Mouse (Mus musculus) heart, embryonic 14.5 days (tissue): ENCODE data around the gene Zfand6. TPM values are rescaled to one million over a fixed set of nuclear protein-coding genes. Genes with fewer than 3 reads are reported as not detected.

ENCODE experiments used
- ATAC-seq: fragments of 200-750 bp; cut with Nextera tagmentation; 2 replicates; pipeline ENCODE4 v1.8.0; 2017; ENCODE audit warnings: low read depth, moderate TSS enrichment; ENCODE audit not compliant: insufficient number of reproducible peaks, insufficient read depth, low FRiP score
- H3K27ac ChIP-seq, 2 experiments: fragments of 200-500 bp in 1 of 2; fragments of 300-500 bp in 1 of 2; sonication (generic) in 1 of 2; replicated peaks in 1 of 2; 2 replicates each; pipeline ENCODE4 v1.5.1; 2012 to 2014; ENCODE audit warnings: low read depth in 2 of 2, low read length in 2 of 2, control low read depth in 1 of 2, mild to moderate bottlenecking in 1 of 2, mixed read lengths in 1 of 2; ENCODE audit not compliant: control insufficient read depth in 1 of 2, insufficient read depth in 1 of 2
- H3K27me3 ChIP-seq: fragments of 300-500 bp; sonication (generic); 2 replicates; pipeline ENCODE4 v1.6.1; 2014; ENCODE audit warnings: mild to moderate bottlenecking, low read length, control low read depth; ENCODE audit not compliant: control insufficient read depth, insufficient read depth
- H3K36me3 ChIP-seq: fragments of 300-500 bp; sonication (generic); 2 replicates; pipeline ENCODE4 v1.6.1; 2014; ENCODE audit warnings: mild to moderate bottlenecking, control low read depth, low read length, mixed read lengths; ENCODE audit not compliant: control insufficient read depth, insufficient read depth
- H3K4me1 ChIP-seq, 2 experiments: fragments of 200-500 bp in 1 of 2; fragments of 300-500 bp in 1 of 2; sonication (generic) in 1 of 2; 2 replicates each; pipeline ENCODE4 v1.6.1; 2012 to 2014; ENCODE audit warnings: low read length in 2 of 2, control low read depth in 1 of 2, mixed read lengths in 1 of 2; ENCODE audit not compliant: control insufficient read depth in 2 of 2, insufficient read depth in 2 of 2
- H3K4me2 ChIP-seq: fragments of 300-500 bp; sonication (generic); 2 replicates; pipeline ENCODE4 v1.6.1; 2014; ENCODE audit warnings: mild to moderate bottlenecking, low read length
- H3K4me3 ChIP-seq, 2 experiments: fragments of 200-500 bp in 1 of 2; fragments of 300-500 bp in 1 of 2; sonication (generic) in 1 of 2; 2 replicates each; pipeline ENCODE4 v1.5.1; 2012 to 2014; ENCODE audit warnings: low read length in 2 of 2, mild to moderate bottlenecking in 2 of 2, control low read depth in 1 of 2, low read depth in 1 of 2, moderate library complexity in 1 of 2; ENCODE audit not compliant: control insufficient read depth in 1 of 2, insufficient read depth in 1 of 2
- H3K9ac ChIP-seq: fragments of 300-500 bp; sonication (generic); 2 replicates; pipeline ENCODE4 v1.6.1; 2014; ENCODE audit warnings: mild to moderate bottlenecking, low read length
- H3K9me3 ChIP-seq: fragments of 300-500 bp; sonication (generic); 2 replicates; pipeline ENCODE4 v1.6.1; 2016; ENCODE audit warnings: low read length, control low read depth; ENCODE audit not compliant: control insufficient read depth
- WGBS: fragments of 180-500 bp; shearing (Covaris S2); extraction: QIAGEN DNeasy Blood & Tissue Kit; methylation state at CpG from one replicate; pipeline ENCODE4 v1.1.7; 2014; 5-methylcytosine and 5-hydroxymethylcytosine counted together
- polyA plus RNA-seq: library from polyadenylated mRNA; unstranded; fragments of >200 nt; fragmentation: Nextera tagmentation; extraction: Ambion mirVana; gene quantifications from 2 replicates; pipeline ENCODE4 v1.2.1, GENCODE M21; 2014

The Zfand6 gene
- polyA plus RNA-seq, 1 experiment from 2014 or later = 168 TPM

DNA sequence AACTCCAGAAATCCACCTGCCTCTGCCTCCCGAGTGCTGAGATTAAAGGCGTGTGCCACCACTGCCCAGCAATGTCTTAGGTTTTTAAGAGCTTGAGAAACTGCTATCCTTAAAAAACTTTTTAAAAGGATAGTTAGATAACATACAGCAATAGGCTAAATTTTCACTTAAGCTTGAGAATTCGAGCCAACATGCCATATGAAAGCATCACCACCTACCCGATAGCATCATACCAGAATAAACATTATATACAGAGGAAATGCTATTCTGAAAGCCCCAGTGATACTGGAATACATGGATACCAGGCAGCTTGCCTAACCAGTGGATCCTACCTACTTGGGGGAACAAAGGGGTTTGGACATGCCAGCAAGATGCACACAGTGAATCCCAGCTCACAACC, 66.0 kb downstream of the Zfand6 start:
- Histone ChIP-seq H3K27me3 (no peaks in the 10 kb centered on the region), H3K9me3 (no peaks in the 10 kb centered on the region), H3K4me2 (no peak overlapping the region), H3K27ac (no peak overlapping the region), H3K9ac (no peak overlapping the region), H3K36me3 (peaks cover 37% of the 10 kb centered on the region), H3K4me3 (no peak overlapping the region), H3K4me1 (no peaks in the 10 kb centered on the region)
- no peak for ATAC-seq
- WGBS = 96% methylated on average over 4 of the region's 4 CpGs

DNA sequence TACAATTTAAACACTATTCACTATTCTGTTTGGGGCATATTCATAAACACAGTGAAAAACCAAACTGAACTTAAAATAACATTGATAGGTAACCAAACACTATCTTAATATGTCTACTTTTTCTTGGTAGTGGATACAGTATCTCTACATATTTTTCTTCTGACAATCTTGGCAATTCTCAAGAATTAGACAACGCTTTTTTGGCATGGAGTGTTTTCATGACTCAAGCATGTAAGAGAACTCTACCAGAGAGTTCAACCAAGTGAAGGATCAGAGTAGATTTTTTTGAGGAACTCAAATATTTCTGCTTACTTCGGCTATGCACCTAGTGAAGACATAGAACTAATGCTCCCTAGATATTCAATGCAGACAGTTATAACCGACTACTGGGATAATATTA, 68.8 kb downstream of the Zfand6 start:
- Histone ChIP-seq H3K27me3 (no peaks in the 10 kb centered on the region), H3K4me2 (no peak overlapping the region), H3K4me3 (no peak overlapping the region), H3K27ac (no peak overlapping the region), H3K9me3 (no peaks in the 10 kb centered on the region), H3K36me3 (peaks cover 62% of the 10 kb centered on the region), H3K4me1 (no peaks in the 10 kb centered on the region), H3K9ac (no peak overlapping the region)
- no peak for ATAC-seq
- WGBS = 91% methylated on average over 3 of the region's 3 CpGs

DNA sequence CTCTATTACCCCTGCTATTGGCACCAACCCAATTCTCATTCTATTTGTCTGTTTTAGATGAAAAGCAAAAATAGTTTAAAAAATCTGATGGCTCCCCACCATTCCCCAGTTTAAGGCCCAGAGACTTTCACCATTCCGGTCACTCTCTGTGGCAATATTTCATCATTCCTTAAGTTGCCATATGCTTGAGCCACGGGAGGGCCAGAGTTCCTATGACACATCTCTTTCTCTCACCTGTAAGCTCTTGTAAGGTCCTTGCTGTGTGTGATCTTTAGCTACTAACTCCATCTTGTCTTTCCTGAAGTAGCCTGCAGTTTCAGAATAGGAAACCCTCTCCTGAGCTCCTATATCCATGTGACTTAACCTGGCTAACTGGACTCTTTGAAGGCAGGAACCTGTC, 70.8 kb downstream of the Zfand6 start:
- no peaks in the 10 kb centered on the region for H3K9me3 ChIP-seq
- ATAC-seq = no peak
- H3K4me3 ChIP-seq = no peak overlapping the region
- no peaks in the 10 kb centered on the region for H3K27me3 ChIP-seq
- H3K27ac ChIP-seq = no peak overlapping the region
- H3K4me1 ChIP-seq = no peaks in the 10 kb centered on the region
- 77% methylated on average over 2 of the region's 2 CpGs for WGBS
- no peak overlapping the region for H3K4me2 ChIP-seq
- H3K9ac ChIP-seq = no peak overlapping the region
- H3K36me3 ChIP-seq = peaks cover 62% of the 10 kb centered on the region

DNA sequence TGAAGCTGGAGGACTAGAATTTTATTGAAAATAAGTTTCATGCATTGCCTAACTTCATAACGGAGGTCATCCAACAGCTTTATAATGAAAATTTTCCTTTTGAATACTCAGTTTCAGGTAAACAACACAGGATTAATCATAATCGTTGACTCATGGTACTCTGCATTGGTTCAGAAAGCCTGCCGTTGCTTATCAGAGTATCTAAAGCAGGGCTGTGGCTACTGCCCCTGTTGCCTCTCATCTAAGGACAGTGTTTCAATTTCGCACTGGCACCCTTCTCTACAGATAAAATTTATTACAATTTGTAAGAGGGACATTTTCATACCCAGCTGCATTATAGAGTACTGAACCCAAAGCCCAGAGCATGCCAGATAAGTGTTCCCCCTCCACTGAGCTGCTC, 77.3 kb downstream of the Zfand6 start:
- H3K9me3 ChIP-seq = no peaks in the 10 kb centered on the region
- WGBS = 78% methylated on average over 4 of the region's 4 CpGs
- H3K27ac ChIP-seq = no peak overlapping the region
- H3K4me2 ChIP-seq = no peak overlapping the region
- H3K36me3 ChIP-seq = peaks cover 27% of the 10 kb centered on the region
- H3K4me1 ChIP-seq = no peaks in the 10 kb centered on the region
- H3K27me3 ChIP-seq = no peaks in the 10 kb centered on the region
- no peak overlapping the region for H3K4me3 ChIP-seq
- ATAC-seq = no peak
- H3K9ac ChIP-seq = no peak overlapping the region

DNA sequence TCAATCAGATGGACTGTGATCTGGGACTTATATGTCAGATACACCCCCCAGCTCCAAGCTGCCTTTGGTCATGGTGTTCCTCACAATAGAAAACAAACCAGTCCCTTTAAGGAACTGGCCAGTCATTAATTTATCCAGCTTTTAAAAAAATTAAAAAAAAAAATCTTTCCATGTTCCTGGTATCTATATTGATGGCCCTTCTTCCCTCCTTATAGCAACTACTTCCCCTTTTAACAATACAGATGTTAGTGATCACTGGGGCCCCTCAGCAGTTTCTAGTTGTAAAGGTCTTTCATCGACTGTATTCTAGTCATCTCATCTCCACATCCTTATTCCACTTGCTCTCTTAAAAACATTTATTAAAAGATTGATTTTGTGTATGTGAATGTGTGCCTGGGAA, 78.2 kb downstream of the Zfand6 start:
- no peaks in the 10 kb centered on the region for H3K27me3 ChIP-seq
- ATAC-seq = no peak
- no peaks in the 10 kb centered on the region for H3K9me3 ChIP-seq
- H3K4me1 ChIP-seq = no peaks in the 10 kb centered on the region
- H3K36me3 ChIP-seq = peaks cover 20% of the 10 kb centered on the region
- H3K4me3 ChIP-seq = no peak overlapping the region
- no peak overlapping the region for H3K9ac ChIP-seq
- WGBS = 94% methylated on average over 1 of the region's 1 CpGs
- no peak overlapping the region for H3K27ac ChIP-seq
- no peak overlapping the region for H3K4me2 ChIP-seq

DNA sequence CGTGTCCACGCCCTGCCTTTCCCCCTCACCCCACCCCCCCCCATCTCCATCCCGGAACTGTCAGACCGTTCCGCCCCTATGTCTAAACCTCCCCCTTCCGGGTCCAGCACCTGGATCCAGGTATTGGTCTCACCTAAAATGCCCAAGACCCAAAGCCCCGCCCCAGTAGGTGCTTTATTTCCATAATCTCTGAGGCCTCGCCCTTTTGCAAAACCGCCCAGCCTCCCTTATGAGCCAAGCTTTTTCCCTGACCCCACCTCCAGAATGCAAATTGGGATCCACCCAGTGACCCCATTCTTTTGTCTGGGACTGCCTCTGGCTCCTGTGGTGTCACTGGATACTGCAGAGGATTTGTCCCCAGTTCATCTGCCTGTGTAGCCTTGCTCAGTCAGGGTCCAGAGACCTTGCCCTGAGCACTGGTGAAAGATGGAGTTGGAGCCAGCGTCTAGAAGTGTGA, 83.4 kb downstream of the Zfand6 start, which contains the start of gene Fah:
Fah (minus strand) TSS at position 430 of the 457 bp plus-strand sequence.
- no peak for ATAC-seq
- no peaks in the 10 kb centered on the region for H3K27me3 ChIP-seq
- peak within 1 kb of the TSS; percentile 69 for H3K9ac ChIP-seq
- no peaks in the 10 kb centered on the region for H3K9me3 ChIP-seq
- WGBS = 2% methylated on average over 10 of the region's 10 CpGs
- H3K4me2 ChIP-seq = peak within 1 kb of the TSS; percentile 99
- H3K36me3 ChIP-seq = 0 out of 2 replicates have a peak, but pooled peaks cover 2% of the 10 kb centered on the region
- peaks cover 7 to 8% of the 10 kb centered on the region in 2 experiments; a peak in 3 of 4 replicates for H3K4me1 ChIP-seq
- H3K4me3 ChIP-seq = peak within 1 kb of the TSS; percentile 52 to 54
- no peak within 1 kb of the TSS for H3K27ac ChIP-seq

DNA sequence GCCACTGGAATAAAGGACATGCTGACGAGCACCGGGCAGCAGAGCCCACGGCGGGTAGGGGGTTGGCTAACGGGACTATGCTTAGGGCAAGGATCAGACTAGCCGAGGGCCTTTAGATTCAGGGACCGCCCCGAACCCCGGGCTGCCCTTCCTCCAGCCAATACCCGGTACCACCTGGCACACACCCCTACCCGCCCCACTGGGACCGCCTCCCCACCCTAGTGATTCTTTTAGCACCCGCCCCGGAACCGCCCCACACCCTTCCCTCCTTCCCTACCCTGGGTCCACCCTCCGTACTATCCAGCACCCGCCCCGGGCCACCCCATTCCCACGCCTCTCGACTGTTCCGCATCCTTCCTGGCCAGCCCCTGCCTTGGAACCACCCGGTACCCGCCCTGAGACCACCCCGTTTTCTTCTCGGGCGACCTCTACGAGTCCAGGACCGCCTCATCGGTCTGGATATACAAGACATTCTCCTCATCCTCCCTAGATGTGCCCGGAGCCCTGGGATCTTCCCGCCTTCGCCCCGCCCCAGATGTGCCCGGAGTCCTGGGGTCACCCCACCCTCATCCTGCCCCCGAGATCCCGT, 84.0 kb downstream of the Zfand6 start:
- Histone ChIP-seq H3K4me3 (peak overlapping the region; percentile 52 to 54), H3K9ac (peak overlapping the region; percentile 69), H3K9me3 (no peaks in the 10 kb centered on the region), H3K27me3 (no peaks in the 10 kb centered on the region), H3K27ac (no peak overlapping the region), H3K4me2 (peak overlapping the region; percentile 99), H3K4me1 (peaks cover 7 to 8% of the 10 kb centered on the region in 2 experiments; a peak in 3 of 4 replicates), H3K36me3 (no peaks in the 10 kb centered on the region)
- under 1% methylated on average over 33 of the region's 36 CpGs for WGBS
- peak; percentile 71 for ATAC-seq
